Mouse (Mus musculus) CH12.LX (cell line): Measurements from ENCODE around the gene Rdh8. TPM values are rescaled to one million over a fixed set of nuclear protein-coding genes. Genes with fewer than 3 reads are reported as not detected.
A peak's percentile ranks its signal among the peaks of the same experiment; 100 is the strongest.

Experiments used
- DNase-seq: peaks from one replicate; pipeline ENCODE4 v3.0.0-alpha.2; 2013; ENCODE audit errors: extremely low read depth
- H3K27ac ChIP-seq: 2 replicates; pipeline ENCODE4 v1.5.1; 2012; ENCODE audit warnings: low read depth, mild to moderate bottlenecking, control low read depth, moderate library complexity; ENCODE audit not compliant: insufficient read depth
- H3K27me3 ChIP-seq: replicated peaks from 2 replicates; pipeline ENCODE3; 2012; ENCODE audit warnings: inconsistent platforms
- H3K36me3 ChIP-seq, 2 experiments: replicated peaks in 1 of 2; 2 replicates each; pipeline versions ENCODE3 to v1.6.1; 2012; ENCODE audit warnings: inconsistent platforms in 1 of 2, low read length in 1 of 2, mild to moderate bottlenecking in 1 of 2, mixed read lengths in 1 of 2, moderate library complexity in 1 of 2; ENCODE audit not compliant: control insufficient read depth in 1 of 2, insufficient read depth in 1 of 2
- H3K4me1 ChIP-seq, 2 experiments: 2 replicates each; pipeline ENCODE4 v1.6.1; 2012; ENCODE audit warnings: inconsistent platforms in 1 of 2, moderate library complexity in 1 of 2; ENCODE audit not compliant: insufficient read depth in 2 of 2, control insufficient read depth in 1 of 2
- H3K4me2 ChIP-seq: 2 replicates; pipeline ENCODE4 v1.6.1; 2012; ENCODE audit warnings: low read depth, mild to moderate bottlenecking, control low read depth; ENCODE audit not compliant: poor library complexity, insufficient read depth, severe bottlenecking
- H3K4me3 ChIP-seq, 3 experiments: fragments of 150-350 bp in 1 of 3; sonication (generic) in 1 of 3; replicated peaks in 1 of 3; 2 replicates each; pipeline versions ENCODE3 to v1.5.1; 2011 to 2012; ENCODE audit warnings: low read depth in 2 of 3, low read length in 2 of 3, mild to moderate bottlenecking in 2 of 3, moderate library complexity in 2 of 3, control low read depth in 1 of 3, improper control_type of control experiment in 1 of 3, inconsistent platforms in 1 of 3, mixed read lengths in 1 of 3; ENCODE audit not compliant: poor library complexity in 1 of 3
- H3K79me2 ChIP-seq: replicated peaks from 2 replicates; pipeline ENCODE4 v1.6.1; 2012; ENCODE audit warnings: mild to moderate bottlenecking, moderate library complexity; ENCODE audit not compliant: control insufficient read depth, poor library complexity, insufficient read depth, severe bottlenecking; ENCODE audit errors: extremely low read depth
- H3K9ac ChIP-seq: 2 replicates; pipeline ENCODE4 v1.6.1; 2012; ENCODE audit warnings: low read depth, mild to moderate bottlenecking, control low read depth, moderate library complexity; ENCODE audit not compliant: insufficient read depth
- H3K9me3 ChIP-seq: replicated peaks from 2 replicates; pipeline ENCODE3; 2012; ENCODE audit warnings: low read length, inconsistent platforms, mixed read lengths
- BHLHE40 ChIP-seq: IDR thresholded peaks from 2 replicates; pipeline ENCODE4 v1.6.1; 2011; ENCODE audit warnings: mild to moderate bottlenecking, low read depth, low read length, improper control_type of control experiment
- CHD2 ChIP-seq: IDR thresholded peaks from 2 replicates; pipeline ENCODE4 v1.6.1; 2011; ENCODE audit warnings: low read length, improper control_type of control experiment
- CTCF ChIP-seq, 2 experiments: IDR thresholded peaks in 1 of 2; conservative IDR thresholded peaks in 1 of 2; 2 replicates each; pipeline ENCODE4 v1.5.1; 2011 to 2012; ENCODE audit warnings: low read depth in 2 of 2, low read length in 2 of 2, improper control_type of control experiment in 1 of 2, inconsistent platforms in 1 of 2, mild to moderate bottlenecking in 1 of 2, moderate library complexity in 1 of 2
- ELF1 ChIP-seq: IDR thresholded peaks from 2 replicates; pipeline ENCODE4 v1.6.1; 2014; ENCODE audit warnings: low read depth, mild to moderate bottlenecking, inconsistent platforms, low read length, improper control_type of control experiment
- EP300 ChIP-seq: IDR thresholded peaks from 2 replicates; pipeline ENCODE4 v1.6.1; 2011; ENCODE audit warnings: low read length, improper control_type of control experiment
- ETS1 ChIP-seq: conservative IDR thresholded peaks from 2 replicates; pipeline ENCODE4 v1.6.1; 2012; ENCODE audit warnings: low read depth, mild to moderate bottlenecking, inconsistent platforms, low read length, improper control_type of control experiment, moderate library complexity
- HCFC1 ChIP-seq: IDR thresholded peaks from 2 replicates; pipeline ENCODE4 v1.6.1; 2012; ENCODE audit warnings: low read depth, mild to moderate bottlenecking, inconsistent platforms, low read length, improper control_type of control experiment
- IRF4 ChIP-seq: IDR thresholded peaks from 2 replicates; pipeline ENCODE4 v1.6.1; 2014; ENCODE audit warnings: low read depth, mild to moderate bottlenecking, inconsistent platforms, low read length, improper control_type of control experiment
- MAZ ChIP-seq: IDR thresholded peaks from 2 replicates; pipeline ENCODE4 v1.6.1; 2012; ENCODE audit warnings: low read depth, mild to moderate bottlenecking, inconsistent platforms, low read length, improper control_type of control experiment, moderate library complexity
- MXI1 ChIP-seq: IDR thresholded peaks from 2 replicates; pipeline ENCODE4 v1.6.1; 2011; ENCODE audit warnings: mild to moderate bottlenecking, low read depth, low read length, improper control_type of control experiment
- NELFE ChIP-seq: IDR thresholded peaks from 2 replicates; pipeline ENCODE4 v1.6.1; 2011; ENCODE audit warnings: low read depth, low read length, improper control_type of control experiment
- RAD21 ChIP-seq: IDR thresholded peaks from 2 replicates; pipeline ENCODE4 v1.6.1; 2011; ENCODE audit warnings: low read depth, mild to moderate bottlenecking, low read length, improper control_type of control experiment, moderate library complexity
- SMC3 ChIP-seq: IDR thresholded peaks from 2 replicates; pipeline ENCODE4 v1.6.1; 2011; ENCODE audit warnings: low read depth, low read length, improper control_type of control experiment
- ZNF384 ChIP-seq: IDR thresholded peaks from 2 replicates; pipeline ENCODE4 v1.6.1; 2012; ENCODE audit warnings: low read depth, low read length, improper control_type of control experiment, inconsistent platforms
- dilution Hi-C: fragments of 300-500 bp; cut with MboI; formaldehyde crosslinking; loops from 2 replicates; pipeline ENCODE4 v1.14.3; 2020; ENCODE audit warnings: low sequenced_read_pairs; ENCODE audit not compliant: extremely low pct_unique_long_range_greater_than_20kb, extremely low pct_ligation_motif_present
- in situ Hi-C: fragments of 300-500 bp; cut with MboI; formaldehyde crosslinking; loops from 3 replicates; pipeline ENCODE4 v1.14.3; 2019; ENCODE audit warnings: low sequenced_read_pairs, low pct_ligation_motif_present, low pct_unique_long_range_greater_than_20kb, mixed read lengths
- polyA plus RNA-seq: library from polyadenylated mRNA; unstranded; fragments of >175 nt; gene quantifications from 2 replicates; pipeline ENCODE4 v1.2.1, GENCODE M21; 2012; ENCODE audit warnings: low read depth; ENCODE audit not compliant: insufficient read length
- total RNA-seq, 2 experiments: library from RNA; depleted of rRNA; stranded (reverse); fragments of 300-350 nt in 1 of 2; fragments of >200 nt in 1 of 2; gene quantifications; 2 replicates each; pipeline ENCODE4 v1.2.3; 2012 to 2014

Rdh8 gene
- total and polyA plus RNA-seq, 3 experiments = not detected

DNA sequence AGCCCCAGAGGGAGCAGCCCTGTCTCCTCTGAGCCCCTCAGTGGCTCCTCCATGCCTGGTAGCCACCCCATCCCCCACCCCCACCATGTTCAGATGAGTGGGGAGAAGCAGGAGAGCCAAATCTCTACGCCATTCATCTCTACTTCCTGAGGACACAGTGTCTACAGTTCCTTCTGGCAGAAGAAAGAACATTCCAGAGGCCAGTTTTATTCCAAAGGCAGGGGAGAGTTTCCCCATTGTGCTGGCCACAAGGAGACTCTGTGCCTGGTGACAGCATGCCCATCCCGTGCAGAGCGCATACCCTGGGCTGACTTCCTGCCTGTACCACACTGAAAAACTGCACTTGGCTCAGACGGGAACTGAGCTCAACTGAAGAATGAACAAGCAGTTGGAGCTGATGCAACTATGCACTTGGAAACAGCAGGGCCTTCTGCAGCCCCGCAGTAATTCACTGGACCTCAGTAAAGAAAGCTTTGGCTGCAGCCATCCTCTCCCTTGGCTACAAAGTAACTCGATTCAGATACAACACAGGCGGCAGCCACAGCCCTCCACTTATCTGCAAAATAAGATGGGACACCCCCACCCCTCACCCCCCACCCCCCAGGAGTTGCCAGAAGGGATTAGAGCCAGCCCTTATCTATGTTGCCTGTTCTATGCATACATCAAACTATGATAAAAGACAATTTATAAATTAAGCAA lies 24.0 kb upstream of the Rdh8 start:
- no peak overlapping the region for H3K4me2 ChIP-seq
- H3K9ac ChIP-seq = no peak overlapping the region
- DNase-seq = no peak
- dilution Hi-C loops = no loop called here
- H3K27me3 ChIP-seq = peaks cover 89% of the 10 kb centered on the region
- H3K36me3 ChIP-seq = no peaks in the 10 kb centered on the region
- H3K27ac ChIP-seq = no peak overlapping the region
- H3K79me2 ChIP-seq = no peaks in the 10 kb centered on the region
- in situ Hi-C loops = no loop called here
- no peaks in the 10 kb centered on the region for H3K9me3 ChIP-seq
- no peak overlapping the region for H3K4me3 ChIP-seq
- no peaks in the 10 kb centered on the region for H3K4me1 ChIP-seq
- TF ChIP-seq ETS1 = no peak
- TF ChIP-seq BHLHE40 = no peak
- no peak for TF ChIP-seq HCFC1
- TF ChIP-seq IRF4 = no peak
- TF ChIP-seq MXI1 = no peak
- no peak for TF ChIP-seq ELF1
- no peak for TF ChIP-seq ZNF384
- TF ChIP-seq EP300 = no peak
- no peak for TF ChIP-seq CTCF (conservative IDR thresholded peaks at IDR 0.05 in 1 of 2, IDR thresholded peaks at IDR 0.05 in 1 of 2; ENCODE audit: low read depth in 2 of 2, low read length in 2 of 2)
- no peak for TF ChIP-seq CHD2
- TF ChIP-seq MAZ = no peak

DNA sequence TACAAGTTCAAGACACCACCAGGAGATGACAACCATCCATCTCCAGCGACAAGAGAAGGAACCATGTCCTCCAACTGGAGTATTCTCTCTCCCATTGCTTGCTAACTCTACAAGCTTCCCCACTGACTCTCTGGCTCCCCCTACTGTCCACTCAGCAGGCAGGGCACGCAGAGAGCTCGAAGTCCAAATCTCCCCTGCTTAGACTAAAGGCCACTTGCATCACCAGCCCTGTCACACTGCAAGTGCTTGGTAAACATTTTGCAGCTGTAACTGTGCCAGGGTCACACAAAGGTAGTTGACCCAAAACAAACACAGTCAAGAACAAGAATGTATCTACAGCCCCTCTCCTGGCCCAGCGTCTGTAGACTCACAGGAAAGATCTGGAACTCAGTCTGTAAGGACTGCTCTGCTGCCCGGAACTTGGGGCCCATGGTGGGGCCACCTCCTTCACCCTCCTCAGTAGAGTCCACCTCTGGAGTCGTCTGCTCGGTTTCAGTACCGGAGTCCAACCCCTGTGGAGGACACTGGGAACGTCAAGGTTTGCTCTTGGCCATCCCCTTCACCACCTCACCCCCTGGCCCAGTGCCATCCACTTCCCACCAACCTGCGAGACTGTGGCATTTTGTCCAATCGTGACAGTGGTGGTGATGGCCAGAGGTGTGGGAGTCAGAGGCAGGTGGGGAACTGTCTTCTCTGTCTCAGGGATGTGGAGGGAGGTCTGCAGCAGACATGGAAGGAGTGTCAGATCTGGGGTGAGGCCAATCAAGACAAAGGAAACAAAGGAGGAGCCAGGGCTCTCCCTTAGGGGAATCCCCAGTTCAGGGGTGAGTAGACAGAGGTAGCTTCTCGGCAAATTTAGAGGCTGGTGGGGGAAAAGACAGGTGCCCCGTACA lies 13.8 kb upstream of the Rdh8 start:
- no peaks in the 10 kb centered on the region for H3K9me3 ChIP-seq
- H3K9ac ChIP-seq = no peak overlapping the region
- DNase-seq = peak; percentile 68
- peaks cover 90% of the 10 kb centered on the region for H3K27me3 ChIP-seq
- H3K27ac ChIP-seq = no peak overlapping the region
- H3K4me1 ChIP-seq = peaks cover 9 to 16% of the 10 kb centered on the region in 2 experiments
- in situ Hi-C loops = loop anchor here (5.0 kb wide), 1 partner anchor 47 kb away; no protein-coding TSS in a partner anchor
- H3K79me2 ChIP-seq = no peaks in the 10 kb centered on the region
- TF ChIP-seq NELFE = no peak
- TF ChIP-seq HCFC1 = no peak
- peak; percentile 62 for TF ChIP-seq RAD21
- peak; percentile 75 for TF ChIP-seq SMC3
- peak; percentile 86 to 98 for TF ChIP-seq CTCF (conservative IDR thresholded peaks at IDR 0.05 in 1 of 2, IDR thresholded peaks at IDR 0.05 in 1 of 2; ENCODE audit: low read depth in 2 of 2, low read length in 2 of 2)
- dilution Hi-C loops = no loop called here
- no peak overlapping the region for H3K4me3 ChIP-seq
- no peak overlapping the region for H3K4me2 ChIP-seq
- H3K36me3 ChIP-seq = no peaks in the 10 kb centered on the region
